In genomic region chr1:194995196-194995595, GRCm38 (mm10) we compare ENCODE assay signal across 9 mouse cellular contexts. TPM values are rescaled to one million over a fixed set of nuclear protein-coding genes. Genes with fewer than 3 reads are reported as not detected.
A peak's percentile ranks its signal among the peaks of the same experiment; 100 is the strongest.
DNase-seq lines count a peak whose midpoint lies in the region; ATAC-seq lines count a peak whose summit lies in the region.
"Had no signal": no experiment of that assay in that cellular context is flagged by ENCODE, and none has a peak within 500 bp of the region (broad histone marks: within the 10 kb centered on the region; RNA-seq: fewer than 3 reads in every experiment).

No protein-coding gene starts in this region.

- peak; percentile 82 for ATAC-seq in inflammation-experienced regulatory T-cells, adult 6 months
- ATAC-seq in frontal cortex, adult (ENCODE audit: low TSS enrichment): no peak

- DNase-seq in adrenal gland, adult (ENCODE audit: inconsistent age in 2 of 2, low spot score in 1 of 2): peak; percentile 72 to 83
- no peak for DNase-seq in adrenal gland, adult 18-20 months (ENCODE audit: low spot score in 2 of 2)
- DNase-seq in B cell, adult 2 months: peak; percentile 56 to 60
- peak; percentile 41 for DNase-seq in lung, postnatal 14 days
- DNase-seq in cerebellum, adult 8-10 months: no peak
- DNase-seq in cerebellum, adult 9-11 months: no peak
- DNase-seq: thymus, postnatal 14 days had no signal

RNA-seq across cellular contexts. Expression of gene Cd34, which starts 56.6 kb away (rescaled TPM):
- 10 to 100 TPM; 30.9 to 52.3 TPM for total RNA-seq in adrenal gland, adult 18-20 months (2021)
- under 1 TPM in 2 of 3 experiments, not detected in 1; 0.30 TPM for polyA plus RNA-seq in inflammation-experienced regulatory T-cells, adult 6 months (2017; shearing (Covaris generic))

Comparison
In these comparisons a context has a peak if more than half of its experiments do, and no peak if none do; other contexts are left out.
1. DNase-seq: peak in adrenal gland, adult (2 of 2), B cell, adult 2 months (2 of 2) and lung, postnatal 14 days (single experiment); none in adrenal gland, adult 18-20 months (0 of 2), cerebellum, adult 8-10 months (single experiment) and cerebellum, adult 9-11 months (single experiment).